Mouse (Mus musculus): Measurements from ENCODE around the gene Myo16. TPM values are rescaled to one million over a fixed set of nuclear protein-coding genes. Genes with fewer than 3 reads are reported as not detected.

The Myo16 gene
- polyA plus RNA-seq, 1 experiment from 2014 or later, result 0.25 TPM

DNA sequence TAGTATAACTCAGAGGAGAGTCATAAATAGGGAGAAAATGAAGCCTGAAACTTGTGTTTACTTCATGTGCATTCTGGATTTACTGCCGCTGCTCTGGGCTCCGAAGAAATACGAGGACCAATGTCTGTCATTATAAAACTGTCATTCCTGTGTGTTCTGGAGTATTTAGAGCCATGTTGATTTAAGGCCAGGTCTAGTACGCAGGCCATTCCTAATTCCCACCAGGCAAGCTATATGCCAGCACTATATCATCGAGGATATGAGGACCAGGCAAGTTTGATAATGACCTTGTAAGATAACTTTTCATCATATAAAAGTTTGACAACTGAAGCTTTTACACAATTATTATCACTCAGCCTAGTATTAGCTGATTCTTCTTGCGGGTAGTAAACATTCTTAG, 153.6 kb downstream of the Myo16 start:
- Histone ChIP-seq H3K9me3 (ENCODE audit: control insufficient read depth, low read length) (no peaks in the 10 kb centered on the region), H3K4me2 (ENCODE audit: low read depth, low read length) (no peak overlapping the region), H3K27me3 (ENCODE audit: control insufficient read depth, insufficient read depth, low read depth, low read length) (no peaks in the 10 kb centered on the region), H3K4me3 (ENCODE audit: low read length) (no peak overlapping the region), H3K27ac (ENCODE audit: low read length) (no peak overlapping the region), H3K36me3 (ENCODE audit: control insufficient read depth, insufficient read depth, low read length) (no peaks in the 10 kb centered on the region), H3K4me1 (replicated peaks; ENCODE audit: control insufficient read depth, insufficient read depth, low read length) (no peaks in the 10 kb centered on the region), H3K9ac (ENCODE audit: low read length) (no peak overlapping the region)
- 63% methylated on average over 6 of the region's 6 CpGs for WGBS
- ATAC-seq (ENCODE audit: low read depth), result no peak

DNA sequence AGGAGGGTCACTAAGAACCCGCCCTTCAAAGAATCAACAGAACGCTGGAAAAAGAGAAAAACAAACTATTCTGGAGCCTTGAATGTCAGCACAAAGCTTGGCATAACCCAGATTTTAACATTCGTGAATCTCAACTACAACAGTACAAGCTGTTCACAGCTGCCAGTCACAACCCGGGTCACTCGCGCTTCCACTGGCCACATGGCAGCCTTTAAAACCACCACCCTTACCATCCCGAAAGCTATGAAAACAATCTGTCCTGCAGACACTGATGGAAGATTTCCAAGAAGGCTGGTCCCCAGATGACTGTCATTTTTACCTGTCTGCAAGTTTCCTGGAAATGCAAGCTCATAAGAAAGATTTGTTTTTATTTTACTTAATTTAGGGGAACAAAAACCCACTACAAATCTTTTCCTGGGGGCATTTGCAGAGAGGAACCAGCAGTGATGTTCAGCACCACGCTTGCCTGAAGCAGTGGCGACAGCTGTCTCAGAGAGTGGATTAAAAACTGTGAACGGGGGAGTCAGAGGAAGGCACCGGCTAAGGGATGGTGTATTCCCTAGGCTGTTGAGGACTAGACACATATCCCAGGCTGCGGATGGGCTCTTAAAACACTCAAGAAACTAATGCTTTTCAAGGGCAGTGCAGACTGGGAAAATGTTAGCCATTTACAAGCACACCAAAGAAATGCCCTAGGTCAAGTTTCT, 154.2 kb downstream of the Myo16 start:
- no peak for ATAC-seq (ENCODE audit: low read depth)
- WGBS, result 45% methylated on average over 12 of the region's 12 CpGs
- no peak overlapping the region for H3K4me3 ChIP-seq (ENCODE audit: low read length)
- no peaks in the 10 kb centered on the region for H3K36me3 ChIP-seq (ENCODE audit: control insufficient read depth, insufficient read depth, low read length)
- no peaks in the 10 kb centered on the region for H3K4me1 ChIP-seq (replicated peaks; ENCODE audit: control insufficient read depth, insufficient read depth, low read length)
- no peak overlapping the region for H3K27ac ChIP-seq (ENCODE audit: low read length)
- H3K27me3 ChIP-seq (ENCODE audit: control insufficient read depth, insufficient read depth, low read depth, low read length), result no peaks in the 10 kb centered on the region
- H3K4me2 ChIP-seq (ENCODE audit: low read depth, low read length), result no peak overlapping the region
- no peak overlapping the region for H3K9ac ChIP-seq (ENCODE audit: low read length)
- no peaks in the 10 kb centered on the region for H3K9me3 ChIP-seq (ENCODE audit: control insufficient read depth, low read length)

DNA sequence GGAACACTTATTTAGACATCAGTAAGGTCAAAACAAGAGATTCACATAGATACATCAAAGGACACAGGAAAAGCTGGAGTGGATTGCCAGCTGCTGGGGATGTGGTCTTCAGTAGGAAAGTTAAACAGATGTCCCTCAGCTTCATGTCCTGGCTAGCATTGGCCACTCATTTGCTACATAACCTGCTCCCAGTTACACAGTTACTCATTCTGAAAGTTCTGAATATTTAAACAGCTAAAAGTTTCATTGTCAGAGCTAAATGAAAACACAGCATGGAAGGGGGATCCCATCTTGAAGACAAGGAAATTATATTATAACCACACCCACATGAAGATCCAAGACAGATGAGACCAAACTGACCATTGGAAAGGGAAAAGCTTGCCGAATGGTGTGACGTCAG, 156.8 kb downstream of the Myo16 start:
- Histone ChIP-seq H3K4me1 (replicated peaks; ENCODE audit: control insufficient read depth, insufficient read depth, low read length) (no peaks in the 10 kb centered on the region), H3K9ac (ENCODE audit: low read length) (no peak overlapping the region), H3K27ac (ENCODE audit: low read length) (no peak overlapping the region), H3K27me3 (ENCODE audit: control insufficient read depth, insufficient read depth, low read depth, low read length) (no peaks in the 10 kb centered on the region), H3K4me2 (ENCODE audit: low read depth, low read length) (no peak overlapping the region), H3K9me3 (ENCODE audit: control insufficient read depth, low read length) (no peaks in the 10 kb centered on the region), H3K36me3 (ENCODE audit: control insufficient read depth, insufficient read depth, low read length) (no peaks in the 10 kb centered on the region), H3K4me3 (ENCODE audit: low read length) (no peak overlapping the region)
- ATAC-seq (ENCODE audit: low read depth), result no peak
- 79% methylated on average over 2 of the region's 2 CpGs for WGBS

DNA sequence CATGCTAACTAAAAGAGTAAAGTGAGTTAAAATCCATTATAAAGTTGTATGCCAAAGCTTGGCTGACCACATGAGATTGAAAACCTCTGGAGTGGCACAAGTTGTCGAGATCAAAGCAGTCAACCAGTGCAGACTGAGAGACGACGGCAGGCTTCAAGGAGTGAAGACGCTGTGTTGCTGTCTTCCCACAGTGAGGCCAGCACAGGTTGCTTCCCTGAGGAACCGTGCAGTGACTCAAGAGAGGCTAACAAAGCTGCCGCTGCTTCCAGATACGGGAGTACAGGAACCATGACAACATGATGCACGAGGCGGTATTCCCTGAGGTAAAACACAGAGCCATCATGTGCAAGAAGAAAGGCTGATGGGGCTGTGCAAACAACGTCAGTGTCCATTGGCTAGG, 158.6 kb downstream of the Myo16 start:
- Histone ChIP-seq H3K9ac (ENCODE audit: low read length) (no peak overlapping the region), H3K9me3 (ENCODE audit: control insufficient read depth, low read length) (no peaks in the 10 kb centered on the region), H3K36me3 (ENCODE audit: control insufficient read depth, insufficient read depth, low read length) (no peaks in the 10 kb centered on the region), H3K4me1 (replicated peaks; ENCODE audit: control insufficient read depth, insufficient read depth, low read length) (no peaks in the 10 kb centered on the region), H3K4me3 (ENCODE audit: low read length) (no peak overlapping the region), H3K27me3 (ENCODE audit: control insufficient read depth, insufficient read depth, low read depth, low read length) (no peaks in the 10 kb centered on the region), H3K4me2 (ENCODE audit: low read depth, low read length) (no peak overlapping the region), H3K27ac (ENCODE audit: low read length) (no peak overlapping the region)
- ATAC-seq (ENCODE audit: low read depth), result no peak
- 62% methylated on average over 10 of the region's 10 CpGs for WGBS

DNA sequence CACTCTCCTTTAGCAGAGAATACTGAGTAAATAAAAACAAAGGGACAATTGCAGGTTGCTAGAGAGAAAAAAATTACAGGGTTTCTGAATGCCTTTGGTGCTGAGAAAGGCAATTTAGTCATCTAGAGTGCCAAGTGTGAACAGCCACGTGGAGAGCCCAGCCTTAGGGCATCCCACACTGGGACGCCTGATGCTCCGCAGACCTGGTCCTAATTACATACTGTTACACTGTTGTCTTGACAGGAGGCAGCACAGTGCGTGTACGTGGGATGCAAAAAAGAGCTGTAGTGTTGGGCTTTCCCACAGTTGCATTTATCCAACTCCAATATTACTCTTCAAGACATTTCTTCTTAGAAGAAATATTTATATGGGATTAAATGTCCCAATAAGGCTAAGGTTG, 162.5 kb downstream of the Myo16 start:
- Histone ChIP-seq H3K9me3 (ENCODE audit: control insufficient read depth, low read length) (no peaks in the 10 kb centered on the region), H3K4me3 (ENCODE audit: low read length) (no peak overlapping the region), H3K9ac (ENCODE audit: low read length) (no peak overlapping the region), H3K4me1 (replicated peaks; ENCODE audit: control insufficient read depth, insufficient read depth, low read length) (no peaks in the 10 kb centered on the region), H3K4me2 (ENCODE audit: low read depth, low read length) (no peak overlapping the region), H3K36me3 (ENCODE audit: control insufficient read depth, insufficient read depth, low read length) (no peaks in the 10 kb centered on the region), H3K27ac (ENCODE audit: low read length) (no peak overlapping the region), H3K27me3 (ENCODE audit: control insufficient read depth, insufficient read depth, low read depth, low read length) (no peaks in the 10 kb centered on the region)
- no peak for ATAC-seq (ENCODE audit: low read depth)
- 67% methylated on average over 5 of the region's 5 CpGs for WGBS

DNA sequence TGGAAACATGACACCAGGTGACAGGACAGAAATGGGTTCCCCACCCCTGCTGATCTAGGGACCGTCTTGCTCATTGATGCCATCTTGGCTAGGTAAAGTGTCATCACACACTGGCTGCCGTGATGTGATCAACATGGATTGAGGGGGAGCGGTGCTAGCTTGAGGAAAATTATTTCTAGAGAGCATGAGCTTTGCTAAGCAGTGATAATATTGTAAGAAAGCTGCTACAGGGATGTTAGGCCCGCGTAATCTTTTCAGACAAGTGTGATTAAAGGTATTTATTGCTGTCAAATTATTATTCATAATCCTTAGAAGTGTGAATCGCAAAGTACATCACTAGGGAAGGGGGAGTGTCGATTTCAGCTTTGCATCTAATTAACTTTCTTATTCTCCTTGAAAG, 164.4 kb downstream of the Myo16 start:
- WGBS, result 77% methylated on average over 7 of the region's 7 CpGs
- Histone ChIP-seq H3K36me3 (ENCODE audit: control insufficient read depth, insufficient read depth, low read length) (no peaks in the 10 kb centered on the region), H3K9ac (ENCODE audit: low read length) (no peak overlapping the region), H3K27me3 (ENCODE audit: control insufficient read depth, insufficient read depth, low read depth, low read length) (no peaks in the 10 kb centered on the region), H3K27ac (ENCODE audit: low read length) (no peak overlapping the region), H3K4me1 (replicated peaks; ENCODE audit: control insufficient read depth, insufficient read depth, low read length) (no peaks in the 10 kb centered on the region), H3K4me3 (ENCODE audit: low read length) (no peak overlapping the region), H3K9me3 (ENCODE audit: control insufficient read depth, low read length) (no peaks in the 10 kb centered on the region), H3K4me2 (ENCODE audit: low read depth, low read length) (no peak overlapping the region)
- no peak for ATAC-seq (ENCODE audit: low read depth)

DNA sequence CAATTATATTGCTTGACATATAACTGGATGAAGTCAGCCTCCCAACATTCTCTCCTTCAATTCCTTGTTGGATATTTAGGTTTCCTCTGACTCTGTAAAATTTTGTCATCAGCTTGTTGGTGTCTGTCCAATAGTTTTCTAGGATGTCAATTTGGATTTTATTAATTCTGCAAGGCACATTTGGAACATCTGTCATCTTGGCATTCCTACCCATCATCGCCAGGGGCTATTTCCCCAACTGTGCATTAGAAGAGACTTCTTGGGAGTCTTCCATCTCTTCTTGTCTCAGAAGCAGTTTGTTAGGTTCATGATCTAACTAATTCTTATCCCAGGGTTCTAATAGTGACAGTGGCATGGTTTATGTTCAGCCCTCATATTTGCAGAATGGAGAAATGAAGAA, 196.7 kb downstream of the Myo16 start:
- 70% methylated on average over 1 of the region's 1 CpGs for WGBS
- H3K4me1 ChIP-seq (replicated peaks; ENCODE audit: control insufficient read depth, insufficient read depth, low read length), result no peaks in the 10 kb centered on the region

DNA sequence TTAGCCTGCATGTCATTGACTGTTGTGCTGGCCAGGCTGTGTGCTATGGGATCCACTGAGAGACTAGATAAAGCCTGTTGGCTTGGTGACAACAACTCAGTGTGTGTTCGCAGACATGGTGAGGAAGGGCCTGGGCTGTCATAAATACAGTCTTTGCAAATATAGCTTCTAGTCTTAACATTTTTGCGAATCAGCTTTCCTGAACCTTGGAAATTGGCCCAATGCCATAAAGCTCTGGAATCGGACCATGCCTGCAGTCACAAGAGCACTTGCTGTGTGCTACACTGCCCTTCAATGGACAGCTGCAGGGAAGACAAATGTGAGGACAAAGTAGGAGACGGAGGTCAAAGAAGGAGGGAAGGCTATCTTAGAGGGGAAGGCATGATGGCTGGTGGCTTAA, 205.0 kb downstream of the Myo16 start:
- Histone ChIP-seq H3K9ac (ENCODE audit: low read length) (no peak overlapping the region), H3K9me3 (ENCODE audit: control insufficient read depth, low read length) (peaks cover 2% of the 10 kb centered on the region; the same call in 1 of the 2 replicates), H3K27ac (ENCODE audit: low read length) (no peak overlapping the region), H3K4me2 (ENCODE audit: low read depth, low read length) (no peak overlapping the region), H3K27me3 (ENCODE audit: control insufficient read depth, insufficient read depth, low read depth, low read length) (no peaks in the 10 kb centered on the region), H3K4me1 (replicated peaks; ENCODE audit: control insufficient read depth, insufficient read depth, low read length) (no peaks in the 10 kb centered on the region), H3K36me3 (ENCODE audit: control insufficient read depth, insufficient read depth, low read length) (no peaks in the 10 kb centered on the region), H3K4me3 (ENCODE audit: low read length) (no peak overlapping the region)
- WGBS, result 44% methylated on average over 4 of the region's 4 CpGs
- no peak for ATAC-seq (ENCODE audit: low read depth)

More for the DNA sequence above, 196.7 kb downstream of the Myo16 start:
- Histone ChIP-seq H3K9ac (ENCODE audit: low read length) (no peak overlapping the region), H3K27me3 (ENCODE audit: control insufficient read depth, insufficient read depth, low read depth, low read length) (no peaks in the 10 kb centered on the region), H3K36me3 (ENCODE audit: control insufficient read depth, insufficient read depth, low read length) (no peaks in the 10 kb centered on the region), H3K27ac (ENCODE audit: low read length) (no peak overlapping the region), H3K9me3 (ENCODE audit: control insufficient read depth, low read length) (no peaks in the 10 kb centered on the region), H3K4me2 (ENCODE audit: low read depth, low read length) (no peak overlapping the region), H3K4me3 (ENCODE audit: low read length) (no peak overlapping the region)
- ATAC-seq (ENCODE audit: low read depth), result no peak

DNA sequence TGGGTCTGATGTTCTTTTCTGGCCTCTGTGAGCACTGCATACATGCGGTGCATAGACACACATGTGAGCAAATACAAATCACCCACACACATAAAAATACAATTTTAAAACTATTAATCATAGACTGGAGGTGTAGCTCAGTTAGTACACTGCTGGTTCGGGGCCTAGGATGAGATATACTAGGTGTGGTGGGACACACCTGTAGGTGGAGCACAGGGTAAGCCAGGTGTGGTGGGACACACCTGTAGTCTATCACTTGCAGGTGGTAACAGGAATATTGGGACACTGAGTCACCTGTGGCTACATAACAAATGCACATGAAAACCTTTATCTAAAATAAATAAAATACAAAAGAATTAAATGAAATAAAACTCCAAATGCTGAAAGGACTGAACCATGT, 209.2 kb downstream of the Myo16 start:
- H3K9ac ChIP-seq (ENCODE audit: low read length), result no peak overlapping the region

More for the DNA sequence above, 209.2 kb downstream of the Myo16 start:
- Histone ChIP-seq H3K36me3 (ENCODE audit: control insufficient read depth, insufficient read depth, low read length) (no peaks in the 10 kb centered on the region), H3K27ac (ENCODE audit: low read length) (no peak overlapping the region), H3K4me3 (ENCODE audit: low read length) (no peak overlapping the region), H3K4me1 (replicated peaks; ENCODE audit: control insufficient read depth, insufficient read depth, low read length) (no peaks in the 10 kb centered on the region), H3K27me3 (ENCODE audit: control insufficient read depth, insufficient read depth, low read depth, low read length) (no peaks in the 10 kb centered on the region), H3K4me2 (ENCODE audit: low read depth, low read length) (no peak overlapping the region), H3K9me3 (ENCODE audit: control insufficient read depth, low read length) (peaks cover 2% of the 10 kb centered on the region; the same call in 1 of the 2 replicates)
- WGBS, result 85% methylated on average over 2 of the region's 2 CpGs
- ATAC-seq (ENCODE audit: low read depth), result no peak

Measured in lung, embryonic 16.5 days (tissue).